Mouse (Mus musculus): ENCODE measurements around the gene Mast1.

The Mast1 gene

DNA sequence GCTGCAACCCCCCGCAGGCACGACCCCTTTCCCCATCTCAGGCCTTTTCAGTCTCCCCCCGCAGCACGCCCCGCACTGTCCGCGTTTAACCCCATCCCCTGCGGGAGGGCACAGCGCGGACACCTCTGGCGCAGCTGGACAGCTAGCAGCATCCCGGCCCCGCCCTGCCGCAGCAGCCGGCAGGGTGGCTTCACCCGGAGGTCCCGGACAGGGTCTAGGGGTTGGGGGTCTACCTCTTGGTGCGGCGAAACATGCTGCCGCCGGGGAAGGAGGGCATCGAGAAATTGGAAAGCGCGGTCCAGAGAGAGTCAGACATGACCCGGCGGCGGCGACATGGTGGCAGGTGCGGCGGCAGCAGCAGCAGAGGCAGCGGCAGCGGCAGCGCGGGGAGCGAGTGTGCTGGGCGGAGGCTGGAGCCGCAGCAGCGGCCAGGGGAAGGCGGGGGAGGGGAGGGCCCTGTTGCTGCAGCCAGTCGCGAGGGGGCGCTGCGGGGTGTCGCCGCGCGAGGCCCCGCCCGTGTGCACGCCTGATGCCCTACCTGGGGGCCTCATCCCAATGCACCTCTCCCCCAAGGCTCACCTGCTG is at the start of gene Mast1:
TSS of gene Mast1 (minus strand) at position 398 of the 585 bp plus-strand sequence.
- DNase-seq (ENCODE audit: low spot score), result no peak

DNA sequence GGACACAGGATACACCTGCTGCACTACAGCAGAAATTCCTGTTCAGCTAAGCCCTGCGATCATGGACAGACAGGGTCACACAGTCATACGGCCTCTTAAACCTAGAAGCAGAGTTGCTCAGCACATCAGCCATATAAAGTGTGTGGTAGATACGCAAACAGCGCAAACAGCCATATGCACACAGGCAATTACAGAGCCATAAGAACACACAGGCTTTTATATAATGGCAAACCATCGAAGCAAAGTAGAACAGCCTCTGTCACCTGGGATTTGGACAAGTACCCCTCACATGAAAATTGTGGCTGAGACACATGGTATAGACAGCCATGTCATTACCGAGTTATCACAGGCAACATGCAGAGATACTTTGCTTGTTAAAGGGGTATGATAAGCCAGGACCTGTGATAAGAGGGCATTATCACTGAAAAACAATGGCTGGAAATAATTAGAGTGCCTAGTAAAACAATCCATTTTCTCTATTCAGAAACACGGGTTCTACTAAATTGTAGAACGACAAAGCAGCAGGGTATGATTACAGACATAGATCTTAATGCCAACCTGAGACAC is 49.3 kb upstream of the Mast1 start:
- DNase-seq (ENCODE audit: low spot score), result no peak

DNA sequence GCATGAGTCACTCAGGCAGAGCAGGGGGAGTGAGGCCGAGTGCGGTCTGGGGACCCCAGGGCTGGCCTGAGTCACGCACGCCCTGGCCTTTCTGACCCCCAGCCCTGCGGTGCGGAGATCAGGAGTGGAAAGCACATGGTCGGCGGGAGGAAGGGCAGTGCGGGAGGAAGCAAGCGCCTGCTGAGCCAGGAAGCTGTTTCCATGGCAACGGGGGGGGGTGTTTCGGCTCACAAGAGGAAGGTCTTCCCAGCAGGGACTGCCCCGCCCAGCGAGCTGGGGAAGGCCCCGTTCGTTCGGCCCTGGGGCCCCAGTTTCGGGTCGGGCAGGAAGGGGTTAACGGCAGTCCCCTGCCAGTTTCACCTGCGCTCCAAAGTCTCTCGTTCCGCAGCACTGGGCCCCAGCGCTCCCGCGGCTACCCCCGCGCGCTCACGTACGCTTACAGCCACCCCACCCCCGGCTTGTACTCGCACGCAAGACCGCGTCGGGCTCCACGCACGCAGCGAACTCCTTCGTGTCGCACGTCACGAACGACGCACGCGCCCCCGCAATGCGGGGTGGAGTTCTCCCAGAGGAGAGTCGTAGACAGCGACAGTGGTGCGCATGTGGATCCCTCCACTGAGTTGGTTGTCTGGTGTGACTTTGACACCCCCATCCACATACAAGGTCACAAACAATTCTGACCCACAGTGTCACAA is 48.7 kb upstream of the Mast1 start:
- peak; percentile 86 for DNase-seq (ENCODE audit: low spot score)

- DNase-seq (ENCODE audit: low spot score), result no peak
These were observed 48.0 kb upstream of the Mast1 start for GRCm38 (mm10) chr8:84985049-84985683.

- DNase-seq (ENCODE audit: low spot score), result no peak
These were observed 47.3 kb upstream of the Mast1 start for GRCm38 (mm10) chr8:84984294-84985048.

DNA sequence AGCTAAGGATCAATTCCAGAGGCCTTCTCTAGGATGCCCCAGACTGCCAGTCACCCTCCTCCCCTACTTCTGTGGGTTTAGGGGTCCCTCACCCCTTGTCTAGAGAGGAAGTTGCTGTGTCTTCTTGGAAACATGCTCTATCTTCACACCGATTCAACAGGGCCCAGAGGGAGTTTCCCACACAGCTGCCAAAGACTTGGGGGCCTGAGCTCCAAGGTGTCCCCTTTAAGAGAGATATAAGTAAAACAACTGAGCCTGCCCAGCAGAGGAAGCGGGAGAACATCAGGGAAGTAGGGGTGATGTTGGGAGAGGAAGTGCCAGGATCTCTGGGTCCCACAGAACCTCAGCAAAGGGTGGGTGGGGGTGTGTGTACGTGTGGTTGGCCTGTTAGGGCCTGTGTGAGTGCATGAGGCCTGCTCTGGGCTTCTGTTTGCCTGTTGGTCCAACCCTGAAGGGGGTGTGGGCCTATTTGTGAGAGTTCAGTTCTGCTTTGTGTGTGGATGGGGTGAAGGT is 45.4 kb upstream of the Mast1 start:
- no peak for DNase-seq (ENCODE audit: low spot score)

DNA sequence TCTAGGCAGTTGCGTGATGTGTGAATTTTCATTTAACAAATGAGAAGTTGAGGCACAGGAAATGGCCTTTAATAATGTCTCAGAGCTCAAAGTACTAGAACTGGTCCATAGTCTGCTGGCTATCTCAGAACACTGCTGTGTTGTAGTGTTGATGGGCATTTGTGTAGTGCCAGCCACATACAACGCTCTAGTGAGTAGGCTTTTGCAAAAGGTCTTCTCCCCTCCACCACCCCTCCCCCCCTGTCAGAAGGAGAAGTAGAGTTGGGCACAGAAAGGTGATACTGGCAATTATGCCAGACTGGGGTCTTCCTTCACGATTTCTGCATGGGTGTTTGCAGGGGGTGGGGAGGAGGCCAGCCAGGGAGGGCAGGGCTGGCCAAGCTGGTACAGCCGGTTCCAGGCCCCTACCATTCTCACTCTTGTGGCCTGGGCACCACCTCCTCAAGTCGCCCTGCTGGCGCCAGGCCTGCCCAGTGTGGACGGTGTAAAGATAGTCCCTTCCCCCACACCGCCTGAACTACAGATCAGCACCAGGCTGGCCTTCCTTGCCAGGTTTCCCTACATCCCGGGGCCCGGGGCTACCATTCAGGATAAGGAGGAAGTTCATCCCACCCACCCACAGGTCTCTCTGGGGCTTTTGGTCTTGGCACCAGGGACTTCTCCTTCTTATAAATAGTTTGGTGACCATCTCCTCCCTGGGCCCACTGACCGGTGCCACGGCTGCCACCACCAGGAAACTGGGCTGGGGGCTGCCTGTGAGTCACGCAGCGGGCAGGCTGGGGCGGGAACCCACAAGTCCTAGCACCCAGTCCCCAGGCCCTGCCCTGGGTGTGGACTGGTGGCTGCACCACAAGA is 44.7 kb upstream of the Mast1 start:
- no peak for DNase-seq (ENCODE audit: low spot score)

GRCm38 (mm10) chr8:84980622-84981358 is 43.6 kb upstream of the Mast1 start:
- DNase-seq (ENCODE audit: low spot score), result peak; percentile 57

DNA sequence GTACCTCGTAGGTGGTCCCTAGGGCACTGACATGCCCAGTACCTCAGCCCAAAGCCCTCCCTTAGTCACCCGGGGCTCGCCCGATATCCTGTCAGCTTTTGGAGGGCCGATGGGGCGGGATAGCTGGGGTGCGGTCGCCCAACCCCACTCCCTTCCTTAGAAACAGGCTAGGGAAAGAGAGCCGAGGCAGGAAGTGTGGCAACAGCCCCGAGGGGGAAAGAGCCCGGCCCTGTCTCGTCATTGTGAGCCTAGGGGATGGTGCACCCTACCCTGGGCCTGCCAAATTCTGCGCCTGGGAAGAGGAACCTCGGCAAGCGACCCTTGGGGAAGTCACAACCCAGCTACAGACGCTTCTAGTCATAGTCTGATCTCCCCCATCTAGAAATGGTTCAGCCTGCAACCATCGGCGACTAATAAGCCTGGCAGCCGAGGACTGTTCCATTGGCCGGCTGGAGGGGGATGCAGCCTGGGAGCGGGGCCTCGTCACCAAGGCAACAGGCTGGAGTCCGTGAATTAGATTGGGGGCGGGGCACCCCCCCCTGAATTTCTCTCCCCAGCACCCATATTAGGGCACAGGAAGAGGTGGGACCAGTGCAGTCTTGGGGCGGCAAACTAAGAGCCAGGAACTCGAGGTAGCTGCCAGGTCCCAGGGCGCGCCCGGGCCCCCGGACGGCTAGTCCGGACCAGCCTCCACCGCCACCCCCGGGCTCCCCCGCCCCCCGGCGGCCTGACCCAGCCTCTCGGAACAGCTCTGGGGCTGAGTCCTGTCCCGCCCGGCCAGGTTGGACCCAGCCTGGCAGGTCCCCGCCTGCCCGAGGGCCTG is 42.7 kb upstream of the Mast1 start:
- peak; percentile 86 for DNase-seq (ENCODE audit: low spot score)

DNA sequence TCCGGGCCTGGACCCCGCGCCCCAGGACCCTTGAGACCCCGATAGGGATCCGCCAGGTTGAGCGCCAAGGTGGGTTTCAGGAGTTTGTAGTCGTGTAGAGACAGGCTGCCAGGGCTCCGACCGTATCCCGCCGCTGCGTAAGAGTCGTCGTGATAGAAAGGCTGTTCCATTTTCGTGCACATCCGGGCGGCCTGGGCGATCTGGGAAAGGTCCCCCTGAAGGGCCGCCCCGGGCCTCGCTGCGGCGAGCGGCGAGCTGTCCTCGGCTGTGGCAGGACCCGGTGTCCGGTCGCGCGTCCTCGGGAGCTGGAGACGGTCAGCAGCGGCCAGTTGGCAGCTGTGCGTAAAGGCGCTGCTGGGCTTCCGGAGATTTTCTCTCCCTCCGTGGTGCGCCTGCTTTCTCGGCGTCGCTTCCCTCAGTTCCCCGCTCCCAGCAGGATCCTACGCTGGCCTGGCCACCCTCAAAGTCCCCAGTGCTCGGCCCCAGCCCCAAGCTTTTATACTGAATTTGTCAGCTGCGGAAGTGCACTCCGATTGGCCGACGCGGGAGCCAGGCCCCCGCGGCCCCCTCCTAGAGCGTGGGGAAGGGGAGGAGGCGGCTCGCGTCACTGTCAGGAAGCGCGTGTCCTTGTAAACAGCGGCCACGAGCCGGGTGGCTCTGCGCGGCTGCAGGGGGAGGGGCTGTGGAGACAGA is 41.2 kb upstream of the Mast1 start, which contains the start of gene Junb:
TSS of gene Junb (minus strand) at position 471 of the 693 bp plus-strand sequence.
- peak; percentile 83 for DNase-seq (ENCODE audit: low spot score)

- DNase-seq (ENCODE audit: low spot score), result peak; percentile 64
These were observed 40.5 kb upstream of the Mast1 start for GRCm38 (mm10) chr8:84977435-84978247.

- DNase-seq (ENCODE audit: low spot score), result no peak
These were observed 39.7 kb upstream of the Mast1 start for GRCm38 (mm10) chr8:84976763-84977434.

DNA sequence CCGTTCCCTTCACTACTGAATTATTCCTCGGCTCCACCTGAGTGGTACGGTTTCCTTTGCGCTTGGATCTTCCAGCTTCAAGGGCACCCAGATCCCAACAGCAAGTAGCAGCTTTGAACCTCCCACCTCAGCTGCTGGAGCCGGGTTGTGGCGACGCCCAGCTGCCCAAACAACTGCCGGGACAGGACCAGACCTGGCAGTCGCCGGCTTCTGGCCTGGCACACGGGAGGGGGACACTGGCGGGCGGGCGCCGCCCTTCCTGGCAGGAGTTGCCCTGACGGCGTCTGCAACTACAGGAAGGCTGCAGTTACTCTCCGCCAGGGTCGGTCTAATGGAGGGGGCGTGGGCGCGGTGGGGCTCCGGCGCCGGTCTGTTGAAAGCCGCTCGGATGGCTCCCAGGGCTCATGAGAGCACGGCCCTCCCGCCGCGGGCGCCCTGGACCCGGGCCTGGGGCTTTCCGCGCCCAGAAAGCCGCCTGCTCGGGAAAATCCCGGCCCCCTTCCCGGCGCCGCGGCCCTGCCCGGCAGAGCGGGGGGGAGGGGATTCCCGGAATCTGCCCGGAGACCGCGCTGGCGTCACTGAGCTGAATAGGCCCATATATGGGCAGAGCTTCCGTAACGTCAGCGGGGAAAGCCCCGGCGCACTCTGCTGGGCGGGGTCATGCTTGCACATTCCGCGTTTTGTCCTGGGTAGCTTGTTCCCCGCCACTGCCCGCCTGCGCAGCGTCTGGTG is 39.0 kb upstream of the Mast1 start:
- peak; percentile 93 for DNase-seq (ENCODE audit: low spot score)

DNA sequence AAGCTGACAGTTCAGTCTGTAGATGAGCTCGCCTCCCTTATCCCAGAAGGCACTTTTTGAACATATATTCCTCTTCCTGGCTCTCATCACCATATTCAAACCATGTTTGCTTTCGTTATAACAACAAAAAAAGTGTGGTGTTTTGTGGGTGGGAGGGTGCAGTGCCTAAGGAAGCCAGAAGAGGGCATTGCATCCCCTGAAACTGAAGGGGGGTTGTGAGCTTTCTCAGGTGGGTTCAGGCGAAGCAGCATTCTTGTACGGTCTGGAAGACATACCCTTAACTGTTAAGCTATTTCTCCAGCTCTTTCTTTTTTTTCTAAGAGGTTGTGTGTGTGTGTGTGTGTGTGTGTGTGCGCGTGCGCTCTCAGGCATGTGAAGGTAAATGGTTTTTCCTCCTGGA is 38.3 kb upstream of the Mast1 start:
- no peak for DNase-seq (ENCODE audit: low spot score)

- DNase-seq (ENCODE audit: low spot score), result no peak
These were observed 37.5 kb upstream of the Mast1 start for GRCm38 (mm10) chr8:84974543-84975142.
